Mouse (Mus musculus) frontal cortex, postnatal 14 days (tissue): ENCODE results near the gene Hspa12a.

ENCODE experiments used
- DNase-seq, 2 experiments: peaks; one replicate each; pipeline ENCODE4 v3.0.0; 2022; ENCODE audit warnings: low spot score in 2 of 2

Hspa12a gene

DNA sequence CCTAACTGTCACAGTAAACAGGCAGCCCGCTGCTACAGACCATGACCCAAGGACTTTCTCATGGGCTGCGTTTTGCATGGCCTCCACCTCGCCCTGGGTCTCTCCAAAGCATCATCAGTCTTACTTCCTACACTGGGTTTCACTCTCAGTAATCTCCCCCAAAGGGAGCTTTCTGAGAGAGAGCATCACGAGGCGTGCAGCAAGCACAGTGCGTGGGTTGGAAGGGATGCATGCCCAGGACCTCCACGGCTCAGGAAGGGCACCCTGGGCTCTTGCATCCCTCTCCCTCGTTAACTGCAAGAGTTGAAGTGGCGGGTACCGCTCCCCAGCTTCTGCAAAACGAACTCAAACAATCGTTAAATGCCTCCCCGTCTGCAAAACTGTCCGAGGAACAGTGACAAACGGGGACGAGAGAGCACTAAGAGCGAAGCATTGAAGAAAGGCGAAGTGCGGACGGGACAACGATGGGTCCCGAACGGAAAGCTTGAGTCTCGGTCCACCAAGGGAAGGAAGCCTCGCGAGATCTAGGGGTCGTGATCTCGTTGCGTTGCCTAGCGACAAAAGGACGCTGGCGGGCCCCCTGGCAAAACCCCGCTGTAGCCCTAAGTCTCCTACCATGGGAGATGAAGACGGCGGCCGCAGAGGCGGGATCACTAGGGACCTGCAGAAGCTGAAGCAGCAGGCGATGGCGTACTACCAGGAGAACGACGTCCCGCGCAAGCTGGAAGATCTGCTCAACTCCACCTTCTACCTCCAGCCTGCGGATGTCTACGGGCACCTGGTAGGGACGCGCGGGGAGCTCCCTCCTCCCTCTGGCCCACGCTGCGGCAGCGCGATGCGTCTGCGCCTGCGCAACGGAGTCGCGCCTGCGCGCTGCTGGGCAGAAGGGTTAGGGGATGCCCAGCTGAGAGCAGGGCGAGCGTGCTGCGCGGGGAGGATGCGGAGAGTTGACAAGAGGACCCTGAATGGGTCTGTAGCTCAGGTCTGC lies at the start of gene Hspa12a, which contains the start of gene Eno4:
Gene Hspa12a, minus strand, starts transcription at position 814 of the 988 bp plus-strand sequence.
Gene Eno4, plus strand, starts transcription at position 585 of the 988 bp plus-strand sequence.
- DNase-seq = peak; percentile 92 to 96

DNA sequence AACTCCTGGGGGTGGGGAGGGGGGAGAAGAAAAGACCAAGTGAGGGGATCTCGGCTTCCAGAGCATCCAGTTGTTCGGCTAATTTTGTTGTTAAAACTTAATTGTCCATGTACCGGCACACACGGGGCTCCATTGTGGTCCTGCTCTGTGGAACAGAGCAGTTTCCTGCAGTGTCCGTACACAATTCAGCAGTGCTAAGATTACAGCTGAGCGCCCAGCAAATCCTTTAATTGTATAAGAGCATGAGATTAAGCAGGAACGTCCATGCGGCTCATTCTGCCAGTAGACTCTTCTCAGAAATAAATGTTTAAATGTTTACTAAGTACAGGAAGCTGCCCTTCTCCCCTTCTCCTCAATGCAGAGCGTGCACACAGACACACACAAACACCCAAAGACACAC lies 38.1 kb upstream of the Hspa12a start:
- DNase-seq = no peak

GRCm38 (mm10) chr19:58980056-58980440 lies 36.6 kb upstream of the Hspa12a start:
- DNase-seq = no peak

- DNase-seq = peak in 1 of 2 experiments; percentile 12
These were observed 36.1 kb upstream of the Hspa12a start for GRCm38 (mm10) chr19:58979436-58980055.

GRCm38 (mm10) chr19:58978401-58979171 lies 35.1 kb upstream of the Hspa12a start:
- peak; percentile 20 to 28 for DNase-seq

- DNase-seq = no peak
These were observed 31.9 kb upstream of the Hspa12a start for GRCm38 (mm10) chr19:58975216-58975863.

GRCm38 (mm10) chr19:58974126-58974525 lies 30.7 kb upstream of the Hspa12a start:
- DNase-seq = no peak

DNA sequence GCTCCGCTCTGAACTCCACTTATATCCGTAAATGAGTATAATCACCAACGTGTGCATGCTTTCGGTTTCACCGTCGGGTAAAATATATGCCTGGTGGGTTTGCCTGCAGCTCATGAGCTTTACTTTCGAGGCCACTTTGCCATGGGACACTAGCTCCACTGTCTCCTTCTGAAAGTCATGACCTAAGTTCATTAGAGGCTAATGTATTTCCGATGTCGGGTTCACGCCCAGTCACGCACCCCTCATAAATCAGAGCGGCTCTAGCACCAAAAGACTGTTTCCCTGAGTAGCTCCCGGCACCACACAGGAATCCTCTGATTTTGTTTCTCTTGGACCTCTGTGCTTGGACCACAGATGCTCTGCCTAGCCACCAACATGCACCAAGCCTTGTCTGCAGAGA lies 27.4 kb upstream of the Hspa12a start:
- DNase-seq = no peak

DNA sequence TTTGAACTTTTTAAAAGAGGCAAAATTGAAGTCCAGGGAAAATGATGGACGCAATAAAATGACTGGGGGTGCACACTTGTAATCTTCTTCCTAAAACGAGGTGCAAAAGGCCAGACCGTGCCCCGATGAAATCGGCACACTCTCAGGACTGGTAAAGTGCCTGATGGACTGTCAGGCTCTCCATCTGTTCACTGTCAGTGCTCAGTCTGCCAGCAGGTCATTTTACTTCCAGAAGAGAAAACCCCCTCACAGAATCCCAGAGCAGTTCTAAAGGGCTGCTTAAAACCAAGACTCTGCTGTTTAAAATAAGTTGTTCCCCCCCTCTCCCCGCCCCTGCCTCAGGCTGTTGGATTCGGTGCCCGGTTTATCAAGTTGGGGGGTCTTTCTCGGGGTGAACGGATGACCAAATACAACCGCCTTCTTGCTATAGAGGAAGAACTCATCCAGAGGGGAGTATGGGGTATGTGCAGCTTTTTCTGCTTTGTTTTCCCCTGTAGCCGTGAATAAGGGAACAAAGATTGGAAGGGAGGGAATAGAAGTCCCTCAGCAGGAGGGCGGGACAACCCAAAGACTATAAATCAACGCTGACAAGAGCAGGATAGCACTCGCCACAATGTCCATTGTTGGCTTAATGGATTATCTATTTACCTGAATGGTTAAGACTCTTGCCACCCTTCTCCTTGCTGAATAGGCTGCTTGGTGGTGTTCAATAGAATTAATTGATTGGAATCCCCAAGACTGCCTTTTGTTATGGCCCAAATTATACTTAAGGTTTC lies 25.5 kb upstream of the Hspa12a start:
- DNase-seq = no peak

DNA sequence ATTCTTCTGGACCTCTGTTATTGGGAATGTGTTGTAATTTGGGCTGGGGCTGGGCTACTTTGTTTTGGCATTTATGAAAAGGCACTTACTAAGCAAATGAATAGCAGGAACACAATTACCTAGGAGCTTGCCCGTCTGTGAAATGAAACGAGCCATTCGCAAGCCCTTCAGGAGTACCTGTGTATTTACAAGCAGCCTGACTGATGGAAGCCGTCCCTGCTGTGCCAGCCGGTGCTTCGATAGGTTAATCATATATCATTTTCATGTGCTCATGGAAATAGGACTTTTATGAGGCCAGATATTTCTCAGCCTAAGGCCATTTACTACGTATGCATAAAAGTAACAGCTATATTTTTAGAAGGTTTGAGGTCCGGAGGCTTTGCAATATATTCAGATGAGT lies 19.6 kb upstream of the Hspa12a start:
- DNase-seq = no peak

DNA sequence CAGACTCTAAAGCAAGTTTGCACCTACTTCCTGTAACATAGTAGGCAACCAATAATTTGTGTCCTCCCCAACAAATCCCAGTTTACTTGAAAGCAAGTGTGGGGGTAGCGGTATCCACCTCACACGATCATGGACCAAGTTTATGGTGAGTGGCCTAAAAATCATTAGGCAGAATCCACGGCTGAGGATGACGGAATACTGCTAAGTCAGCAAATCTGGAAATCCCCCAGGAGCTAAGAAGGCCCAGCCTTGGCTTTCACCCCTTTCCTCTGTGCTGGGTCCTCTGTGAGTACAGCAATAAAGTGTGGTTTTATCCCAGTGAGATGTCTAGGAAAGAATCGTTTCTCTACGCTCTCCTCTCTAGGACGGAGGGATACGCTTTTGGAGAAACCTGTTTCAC lies 11.3 kb upstream of the Hspa12a start:
- no peak for DNase-seq

- DNase-seq = no peak
These were observed 8.8 kb upstream of the Hspa12a start for GRCm38 (mm10) chr19:58952236-58952635.

DNA sequence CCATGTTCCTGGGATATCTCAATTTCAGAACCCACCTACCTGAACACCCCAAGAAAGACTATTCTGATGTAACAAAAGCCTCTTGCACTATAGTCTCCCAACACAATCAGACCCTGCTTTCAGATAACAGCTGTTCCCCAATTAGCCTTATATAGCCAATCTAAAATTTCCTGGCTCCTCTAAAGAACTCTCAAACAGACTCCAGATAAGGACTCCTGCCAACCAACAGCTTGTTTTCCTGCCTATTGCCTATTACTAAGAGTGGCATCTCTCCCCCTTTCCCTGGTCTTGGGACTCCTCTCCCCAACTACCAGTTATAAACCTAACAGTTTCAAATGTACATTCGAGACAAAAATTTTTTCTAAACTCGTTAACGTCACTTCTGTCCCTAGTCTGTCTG lies 8.1 kb upstream of the Hspa12a start:
- no peak for DNase-seq

- DNase-seq = no peak
These were observed 2.5 kb upstream of the Hspa12a start for GRCm38 (mm10) chr19:58945959-58946358.

- no peak for DNase-seq
These were observed 10.4 kb downstream of the Hspa12a start for GRCm38 (mm10) chr19:58933062-58933461.

DNA sequence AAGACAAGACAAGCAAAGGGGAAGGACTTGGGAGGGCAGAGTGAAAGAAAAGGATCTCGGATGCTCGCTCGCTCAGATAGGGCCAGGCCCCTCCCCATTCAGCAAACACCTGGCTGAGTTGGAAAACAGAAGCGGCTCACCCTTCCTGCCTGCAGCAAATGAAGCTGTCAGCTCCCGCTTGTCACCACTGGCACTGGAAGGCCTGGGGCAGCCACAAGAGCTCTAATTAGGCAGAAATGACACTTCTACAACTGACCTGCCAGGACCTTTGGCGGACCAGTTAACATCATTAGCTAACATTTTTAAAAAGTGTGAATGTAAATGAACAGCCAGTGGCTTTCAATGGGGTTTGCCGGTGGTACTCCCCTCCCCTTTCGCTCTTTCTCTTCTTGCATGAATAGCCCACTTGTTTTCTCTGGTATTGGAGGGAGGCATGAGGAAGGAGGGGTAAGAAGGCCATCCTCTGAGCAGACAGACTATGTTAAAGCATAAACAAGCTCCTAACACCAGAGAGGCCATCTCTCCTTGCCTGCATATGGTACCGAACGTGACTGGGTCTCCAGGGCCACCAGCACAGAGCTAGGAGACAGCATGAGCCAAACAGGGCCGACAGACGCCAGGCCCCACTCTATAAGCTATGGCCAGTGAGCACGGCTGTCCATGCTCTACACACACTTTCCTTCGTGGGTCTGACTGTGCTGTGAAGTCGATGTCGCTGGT lies 12.2 kb downstream of the Hspa12a start:
- no peak for DNase-seq

- DNase-seq = no peak
These were observed 24.3 kb downstream of the Hspa12a start for GRCm38 (mm10) chr19:58919148-58919547.

DNA sequence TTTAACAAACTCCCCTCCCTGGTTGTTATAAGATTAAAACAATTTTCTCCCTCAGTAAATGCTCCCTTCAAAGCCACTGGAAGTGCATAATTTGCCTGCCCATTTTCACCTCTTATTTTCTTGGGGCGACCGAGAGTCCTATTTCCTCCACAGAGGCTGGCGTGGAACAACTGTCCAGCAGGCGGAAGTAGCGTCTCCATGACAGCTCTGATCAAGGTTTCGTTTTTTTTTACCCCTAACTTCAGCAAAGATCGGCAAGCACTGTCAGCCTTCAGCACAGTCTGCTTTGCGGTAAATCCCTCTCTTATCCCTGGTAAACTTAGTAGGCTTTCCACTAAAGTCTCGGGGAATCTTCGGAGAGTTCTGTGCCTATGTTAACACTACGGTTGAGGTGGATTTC lies 24.9 kb downstream of the Hspa12a start:
- no peak for DNase-seq

GRCm38 (mm10) chr19:58913301-58913700 lies 30.2 kb downstream of the Hspa12a start:
- DNase-seq = no peak

GRCm38 (mm10) chr19:58911386-58911785 lies 32.1 kb downstream of the Hspa12a start:
- peak; percentile 52 to 77 for DNase-seq
